Mouse (Mus musculus) G1E (cell line): Measurements from ENCODE around the gene Cmtm1. TPM values are rescaled to one million over a fixed set of nuclear protein-coding genes. Genes with fewer than 3 reads are reported as not detected.

Experiments
- ATAC-seq: 2 replicates; pipeline ENCODE4 v1.8.0; 2016; ENCODE audit warnings: mild to moderate bottlenecking; ENCODE audit not compliant: insufficient number of reproducible peaks, poor library complexity, low FRiP score, severe bottlenecking; ENCODE audit errors: extremely low read depth
- DNase-seq: peaks from one replicate; pipeline ENCODE4 v3.0.0; 2012; ENCODE audit warnings: low spot score
- H3K27me3 ChIP-seq: 2 replicates; pipeline ENCODE4 v1.6.1; 2012; ENCODE audit warnings: mild to moderate bottlenecking, low read length, inconsistent platforms; ENCODE audit not compliant: insufficient read depth
- H3K36me3 ChIP-seq: replicated peaks from 2 replicates; pipeline ENCODE3; 2012; ENCODE audit warnings: mild to moderate bottlenecking, inconsistent platforms
- H3K4me1 ChIP-seq: 2 replicates; pipeline ENCODE4 v1.6.1; 2012; ENCODE audit warnings: low read depth, low read length, inconsistent platforms, mixed read lengths; ENCODE audit not compliant: insufficient read depth
- H3K4me3 ChIP-seq: 2 replicates; pipeline ENCODE4 v1.5.1; 2012; ENCODE audit warnings: low read depth, mild to moderate bottlenecking, inconsistent platforms, low read length, moderate library complexity, mixed read lengths
- H3K9me3 ChIP-seq: replicated peaks from 2 replicates; pipeline ENCODE4 v1.6.1; 2012; ENCODE audit warnings: inconsistent platforms
- CTCF ChIP-seq: IDR thresholded peaks from 2 replicates; pipeline ENCODE4 v1.5.1; 2012; ENCODE audit warnings: low read depth, low read length, inconsistent platforms, mixed read lengths
- GATA1 ChIP-seq: IDR thresholded peaks from 2 replicates; pipeline ENCODE4 v1.6.1; 2012; ENCODE audit warnings: borderline replicate concordance, low read length, inconsistent platforms, mixed read lengths
- GATA2 ChIP-seq: IDR thresholded peaks from 2 replicates; pipeline ENCODE4 v1.6.1; 2012; ENCODE audit warnings: low read depth, low read length, inconsistent platforms, borderline replicate concordance
- POLR2AphosphoS5 ChIP-seq: IDR thresholded peaks from 2 replicates; pipeline ENCODE4 v1.6.1; 2012; ENCODE audit warnings: low read depth, low read length, inconsistent platforms; ENCODE audit not compliant: insufficient replicate concordance
- TAL1 ChIP-seq: conservative IDR thresholded peaks from 2 replicates; pipeline ENCODE4 v1.6.1; 2012; ENCODE audit warnings: low read depth, low read length, inconsistent platforms, mixed read lengths
- polyA plus RNA-seq: library from polyadenylated mRNA; stranded (reverse); fragments of >175 nt; gene quantifications from 2 replicates; pipeline ENCODE4 v1.2.3, GENCODE M21; 2012
- total RNA-seq, 2 experiments: library from RNA; stranded (forward) in 1 of 2; stranded (reverse) in 1 of 2; fragments of 200-1000 nt in 1 of 2; fragments of >200 nt in 1 of 2; fragmentation: Nextera tagmentation in 1 of 2; gene quantifications; 2 replicates each; pipeline ENCODE4 v1.2.3; 2014 to 2017

Gene Cmtm1
- total and polyA plus RNA-seq, 3 experiments: 0.33 TPM; not detected in 2

- no peak for DNase-seq
- ATAC-seq: no peak
- no peak for TF ChIP-seq GATA2
- no peak for TF ChIP-seq GATA1
- TF ChIP-seq POLR2AphosphoS5: no peak
- no peak for TF ChIP-seq TAL1
- no peak for TF ChIP-seq CTCF
- Histone ChIP-seq H3K4me1 (peaks cover 11% of the 10 kb centered on the region), H3K36me3 (no peaks in the 10 kb centered on the region), H3K4me3 (peak overlapping the region; percentile 52; the same call in 1 of the 2 replicates), H3K9me3 (no peaks in the 10 kb centered on the region), H3K27me3 (peaks cover 21% of the 10 kb centered on the region)
Measured at GRCm38 (mm10) chr8:104339983-104340232, 30.0 kb upstream of the Cmtm1 start.

- DNase-seq: no peak
- ATAC-seq: no peak
- no peak for TF ChIP-seq POLR2AphosphoS5
Measured at GRCm38 (mm10) chr8:104339229-104339982, 29.5 kb upstream of the Cmtm1 start, which contains the start of gene Cmtm3. Gene Cmtm3 (plus strand): TSS chr8:104339410.

DNA sequence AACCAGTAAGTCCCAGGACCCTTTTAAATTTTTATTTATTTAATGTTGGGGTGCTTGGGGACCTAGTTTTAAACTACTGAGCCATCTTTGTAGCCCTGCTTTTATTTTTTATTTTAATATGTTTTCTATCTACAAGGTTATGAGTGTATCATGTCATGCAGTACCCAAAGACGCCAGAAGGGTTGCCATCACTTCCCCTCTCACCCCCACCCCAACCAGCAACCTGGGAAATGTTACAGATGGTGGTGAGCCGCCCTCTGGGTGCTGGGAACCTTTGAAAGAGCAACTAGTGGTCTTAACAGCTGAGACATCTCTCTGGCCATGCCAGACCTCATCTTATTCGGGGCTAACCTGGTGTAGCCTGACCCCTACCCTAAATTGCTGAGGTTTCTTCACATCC lies 27.9 kb upstream of the Cmtm1 start:
- Histone ChIP-seq H3K9me3 (no peaks in the 10 kb centered on the region), H3K4me1 (peaks cover 11% of the 10 kb centered on the region), H3K4me3 (no peak overlapping the region), H3K27me3 (peaks cover 16% of the 10 kb centered on the region), H3K36me3 (no peaks in the 10 kb centered on the region)
- no peak for DNase-seq
- TF ChIP-seq POLR2AphosphoS5: no peak
- TF ChIP-seq CTCF: no peak
- no peak for TF ChIP-seq GATA2
- no peak for TF ChIP-seq TAL1
- TF ChIP-seq GATA1: no peak
- no peak for ATAC-seq

More at GRCm38 (mm10) chr8:104339229-104339982, 29.5 kb upstream of the Cmtm1 start, which contains the start of gene Cmtm3:
- Histone ChIP-seq H3K4me1 (peaks cover 11% of the 10 kb centered on the region), H3K36me3 (no peaks in the 10 kb centered on the region), H3K4me3 (peak within 1 kb of the TSS; percentile 52), H3K27me3 (peaks cover 18% of the 10 kb centered on the region), H3K9me3 (no peaks in the 10 kb centered on the region)

GRCm38 (mm10) chr8:104336806-104337205 lies 26.9 kb upstream of the Cmtm1 start:
- H3K4me3 ChIP-seq: no peak overlapping the region
- no peaks in the 10 kb centered on the region for H3K9me3 ChIP-seq
- no peak for DNase-seq
- peaks cover 16% of the 10 kb centered on the region; the same call in 1 of the 2 replicates for H3K27me3 ChIP-seq
- no peak for ATAC-seq
- H3K4me1 ChIP-seq: peaks cover 11% of the 10 kb centered on the region
- TF ChIP-seq CTCF (no peak), POLR2AphosphoS5 (no peak), GATA2 (no peak), GATA1 (no peak), TAL1 (no peak)
- no peaks in the 10 kb centered on the region for H3K36me3 ChIP-seq

DNA sequence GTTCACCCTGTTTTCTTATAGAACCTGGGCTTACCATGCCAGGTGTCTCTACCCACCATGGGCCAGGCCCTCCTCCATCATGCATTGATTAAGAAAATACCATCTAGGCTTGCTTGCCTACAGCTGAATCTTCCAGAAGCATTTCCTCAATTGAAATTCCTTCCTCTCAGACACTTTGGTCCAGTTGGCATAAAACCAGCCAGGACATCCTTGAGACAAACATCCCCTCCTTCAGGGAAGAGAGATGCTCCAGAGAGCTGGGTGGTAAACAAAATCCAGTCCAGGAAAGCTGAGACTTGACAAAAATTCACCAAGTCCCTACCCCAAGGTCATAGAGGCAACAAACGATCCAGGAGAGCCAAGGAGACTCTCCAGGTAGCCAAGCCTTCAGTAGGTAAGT lies 24.3 kb upstream of the Cmtm1 start:
- TF ChIP-seq GATA2: no peak
- no peak for TF ChIP-seq GATA1
- TF ChIP-seq POLR2AphosphoS5: no peak
- TF ChIP-seq TAL1: no peak
- no peak for TF ChIP-seq CTCF
- no peaks in the 10 kb centered on the region for H3K9me3 ChIP-seq
- no peak overlapping the region for H3K4me3 ChIP-seq
- DNase-seq: no peak
- H3K27me3 ChIP-seq: no peaks in the 10 kb centered on the region; the same call in 1 of the 2 replicates
- no peaks in the 10 kb centered on the region for H3K4me1 ChIP-seq
- no peaks in the 10 kb centered on the region for H3K36me3 ChIP-seq
- ATAC-seq: no peak

DNA sequence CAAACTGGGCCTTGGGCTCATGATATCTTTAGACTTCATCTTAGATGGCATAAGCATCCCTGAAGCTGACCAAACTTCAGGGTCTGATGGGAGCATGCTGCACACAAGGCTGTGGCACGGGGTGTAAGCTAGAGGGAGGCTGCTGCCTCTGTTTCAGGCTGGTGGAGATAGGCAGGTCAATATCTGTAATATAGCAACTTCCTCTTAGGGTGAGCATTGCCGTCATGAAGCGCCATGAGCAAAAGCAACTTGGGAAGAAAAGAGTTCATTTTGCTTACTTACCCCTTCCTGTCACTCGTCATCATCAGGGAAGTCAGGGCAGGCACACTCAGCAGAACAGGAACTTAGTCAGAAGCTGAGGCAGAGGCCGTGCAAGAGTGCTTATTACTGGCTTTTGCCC lies 23.8 kb upstream of the Cmtm1 start:
- Histone ChIP-seq H3K36me3 (no peaks in the 10 kb centered on the region), H3K4me3 (no peak overlapping the region), H3K4me1 (no peaks in the 10 kb centered on the region), H3K27me3 (no peaks in the 10 kb centered on the region; the same call in 1 of the 2 replicates), H3K9me3 (no peaks in the 10 kb centered on the region)
- ATAC-seq (no peak), DNase-seq (no peak)
- TF ChIP-seq CTCF: no peak
- no peak for TF ChIP-seq TAL1
- TF ChIP-seq GATA2: no peak
- TF ChIP-seq GATA1: no peak
- TF ChIP-seq POLR2AphosphoS5: no peak
